Mouse (Mus musculus) brain, embryonic 14.5 days (tissue): Measurements from ENCODE around the gene Hdac2.

Experiments used
- CTCF ChIP-seq: fragments of 200-500 bp; IDR thresholded peaks from 2 replicates; pipeline ENCODE4 v1.5.1; 2012; ENCODE audit warnings: inconsistent platforms, mild to moderate bottlenecking, moderate library complexity, borderline replicate concordance; ENCODE audit not compliant: insufficient read depth, insufficient read length; ENCODE audit errors: extremely low read depth
- POLR2A ChIP-seq: fragments of 200-500 bp; IDR thresholded peaks from 2 replicates; pipeline ENCODE4 v1.6.1; 2012; ENCODE audit warnings: mild to moderate bottlenecking, inconsistent platforms, borderline replicate concordance; ENCODE audit not compliant: poor library complexity, insufficient read depth, insufficient read length, severe bottlenecking; ENCODE audit errors: extremely low read depth

DNA sequence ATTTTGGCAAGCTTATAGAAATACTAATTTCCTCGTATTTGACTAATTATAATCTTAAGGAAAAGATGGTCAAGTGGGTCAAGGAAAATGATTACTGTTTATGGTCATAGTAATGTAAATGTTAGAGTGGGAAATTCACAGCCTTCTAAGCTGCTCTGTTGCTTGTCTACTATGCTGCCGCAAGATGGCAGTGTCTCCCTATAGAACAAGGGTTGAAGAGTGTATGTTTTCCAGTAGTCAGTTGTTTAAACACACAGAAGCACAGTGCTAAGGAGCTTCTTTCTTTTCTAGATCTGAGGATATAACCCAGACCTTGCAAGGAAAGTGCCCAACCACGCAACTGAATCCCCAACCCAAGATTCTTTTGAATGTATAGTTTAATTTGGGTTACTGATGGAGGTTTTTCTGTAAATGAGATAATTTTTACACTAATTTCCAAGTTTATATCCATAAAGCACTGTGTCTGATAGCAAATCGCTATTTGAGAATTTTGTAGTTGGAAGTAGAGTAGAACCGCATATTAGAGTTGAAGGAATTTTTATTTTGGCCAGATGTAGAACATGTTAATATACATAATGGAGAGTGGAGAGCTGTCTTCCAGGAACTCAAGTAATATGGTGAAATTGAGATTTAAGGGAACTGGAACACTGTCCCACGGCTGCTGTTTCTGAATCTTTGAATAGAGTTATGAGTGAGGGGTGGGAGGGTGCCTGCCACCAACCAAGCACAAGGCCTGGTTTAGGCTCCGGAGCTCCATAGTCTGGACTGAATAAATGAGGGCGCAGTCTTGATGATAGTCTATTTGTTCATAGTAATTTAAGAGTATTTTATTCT is 40.1 kb downstream of the Hdac2 start:
- TF ChIP-seq POLR2A (no peak), CTCF (peak; percentile 89)
